In genomic region chr5:33674439-33674838, GRCm38 (mm10) we compare ENCODE assay signal across 7 mouse cellular contexts. TPM values are rescaled to one million over a fixed set of nuclear protein-coding genes. Genes with fewer than 3 reads are reported as not detected.
A peak's percentile ranks its signal among the peaks of the same experiment; 100 is the strongest.
DNase-seq lines count a peak whose midpoint lies in the region; ATAC-seq and TF ChIP-seq lines count a peak whose summit lies in the region.

No protein-coding gene starts in this region.

- WGBS in neural tube, embryonic 11.5 days: 58% methylated on average over 3 of the region's 3 CpGs
- WGBS in forebrain, embryonic 14.5 days: 30% methylated on average over 3 of the region's 3 CpGs
- WGBS in neural tube, embryonic 14.5 days: 37% methylated on average over 3 of the region's 3 CpGs

- no peak overlapping the region; the same call in 1 of the 2 replicates for H3K9ac ChIP-seq in neural tube, embryonic 11.5 days (ENCODE audit: low read length)
- peak overlapping the region; percentile 25; the same call in 1 of the 2 replicates for H3K9ac ChIP-seq in forebrain, embryonic 14.5 days (ENCODE audit: low read length)
- no peak overlapping the region for H3K9ac ChIP-seq in neural tube, embryonic 14.5 days (replicated peaks; ENCODE audit: low read depth, low read length)

- peak; percentile 21 for DNase-seq in neural tube, embryonic 11.5 days (ENCODE audit: low spot score)
- no peak for DNase-seq in neural tube, embryonic 10.5 days (ENCODE audit: extremely low spot score, low spot score)
- DNase-seq in forebrain, embryonic 14.5 days (ENCODE audit: low spot score): peak; percentile 56
- DNase-seq in left cerebral cortex, adult 2 months (ENCODE audit: extremely low spot score in 1 of 2, low spot score in 2 of 2): peak; percentile 25 to 43
- DNase-seq in adrenal gland, postnatal 10 days: no peak
- DNase-seq in thymus, postnatal 4 days: no peak

- peak overlapping the region; percentile 30; the same call in 1 of the 2 replicates for H3K27ac ChIP-seq in neural tube, embryonic 11.5 days (ENCODE audit: low read depth, low read length)
- H3K27ac ChIP-seq in forebrain, embryonic 14.5 days (ENCODE audit: low read depth, low read length): peak overlapping the region; percentile 22; the same call in 1 of the 2 replicates
- no peak overlapping the region for H3K27ac ChIP-seq in left cerebral cortex, adult 2 months
- peak overlapping the region; percentile 7; the same call in 1 of the 2 replicates for H3K27ac ChIP-seq in neural tube, embryonic 14.5 days (ENCODE audit: low read depth, low read length)

- no peak overlapping the region for H3K4me2 ChIP-seq in neural tube, embryonic 11.5 days (ENCODE audit: low read depth)
- no peak overlapping the region for H3K4me2 ChIP-seq in forebrain, embryonic 14.5 days (ENCODE audit: low read length)
- no peak overlapping the region for H3K4me2 ChIP-seq in neural tube, embryonic 14.5 days (ENCODE audit: low read depth, low read length)

- no peaks in the 10 kb centered on the region for H3K27me3 ChIP-seq in neural tube, embryonic 11.5 days (ENCODE audit: control insufficient read depth, insufficient read depth, low read length)
- H3K27me3 ChIP-seq in forebrain, embryonic 14.5 days (replicated peaks; ENCODE audit: control insufficient read depth, insufficient read depth, low read length): no peaks in the 10 kb centered on the region
- no peaks in the 10 kb centered on the region for H3K27me3 ChIP-seq in neural tube, embryonic 14.5 days (ENCODE audit: control insufficient read depth, insufficient read depth, low read length)

- ATAC-seq in neural tube, embryonic 11.5 days (ENCODE audit: insufficient read depth, low FRiP score, low TSS enrichment): no peak
- ATAC-seq in forebrain, embryonic 14.5 days: peak; percentile 57
- ATAC-seq in neural tube, embryonic 14.5 days (ENCODE audit: low read depth): peak; percentile 72

- no peak for TF ChIP-seq CTCF in left cerebral cortex, adult 2 months (IDR thresholded peaks at IDR 0.05)

- intact Hi-C loops in left cerebral cortex, adult 2 months (cut with DNase I): loop anchor here (10.0 kb wide), 1 partner anchor 280 kb away; no protein-coding TSS in a partner anchor

- no peaks in the 10 kb centered on the region; the same call in 1 of the 2 replicates for H3K36me3 ChIP-seq in neural tube, embryonic 11.5 days (ENCODE audit: control insufficient read depth, insufficient read depth, low read length)
- H3K36me3 ChIP-seq in forebrain, embryonic 14.5 days (ENCODE audit: control insufficient read depth, insufficient read depth, low read length): peaks cover 38% of the 10 kb centered on the region
- no peaks in the 10 kb centered on the region for H3K36me3 ChIP-seq in neural tube, embryonic 14.5 days (ENCODE audit: control insufficient read depth, insufficient read depth, low read length)

- no peak overlapping the region for H3K4me3 ChIP-seq in neural tube, embryonic 11.5 days (ENCODE audit: low read depth, low read length)
- no peak overlapping the region for H3K4me3 ChIP-seq in forebrain, embryonic 14.5 days (ENCODE audit: low read depth, low read length)
- H3K4me3 ChIP-seq in left cerebral cortex, adult 2 months: no peak overlapping the region
- H3K4me3 ChIP-seq in neural tube, embryonic 14.5 days (ENCODE audit: low read depth, low read length): no peak overlapping the region

- H3K9me3 ChIP-seq in neural tube, embryonic 11.5 days (ENCODE audit: control insufficient read depth, low read length): no peaks in the 10 kb centered on the region
- H3K9me3 ChIP-seq in forebrain, embryonic 14.5 days (replicated peaks; ENCODE audit: control insufficient read depth, low read length): no peaks in the 10 kb centered on the region
- no peaks in the 10 kb centered on the region for H3K9me3 ChIP-seq in neural tube, embryonic 14.5 days (ENCODE audit: control insufficient read depth, low read length)

- peaks cover 8% of the 10 kb centered on the region; the same call in 1 of the 2 replicates for H3K4me1 ChIP-seq in neural tube, embryonic 11.5 days (ENCODE audit: control insufficient read depth, insufficient read depth, low read length)
- H3K4me1 ChIP-seq in forebrain, embryonic 14.5 days (ENCODE audit: control insufficient read depth, insufficient read depth, low read length): peaks cover 4% of the 10 kb centered on the region; the same call in 1 of the 2 replicates
- peaks cover 4% of the 10 kb centered on the region; the same call in 1 of the 2 replicates for H3K4me1 ChIP-seq in neural tube, embryonic 14.5 days (ENCODE audit: control insufficient read depth, insufficient read depth, low read length)

RNA-seq across cellular contexts. Expression of gene Tmem129, which starts 16.2 kb away (rescaled TPM):
- 38.6 and 39.7 TPM in 2 replicates for polyA plus RNA-seq in neural tube, embryonic 11.5 days (2014; fragmentation: Nextera tagmentation; extraction: Ambion mirVana)
- 35.8 and 39.5 TPM in 2 replicates for polyA plus RNA-seq in forebrain, embryonic 14.5 days (2014; fragmentation: Nextera tagmentation; extraction: Ambion mirVana)
- 10 to 100 TPM; 24.8 to 26.7 TPM for total RNA-seq in left cerebral cortex, adult 2 months (2021)
- 27.4 and 27.6 TPM in 2 replicates for polyA plus RNA-seq in neural tube, embryonic 14.5 days (2014; fragmentation: Nextera tagmentation; extraction: Ambion mirVana)
- total RNA-seq in adrenal gland, postnatal 10 days (2021): 10 to 100 TPM; 18.6 to 21.7 TPM

RNA-seq across cellular contexts. Expression of gene Tacc3, which starts 16.5 kb away (rescaled TPM):
- polyA plus RNA-seq in neural tube, embryonic 11.5 days (2014; fragmentation: Nextera tagmentation; extraction: Ambion mirVana): 238 and 260 TPM in 2 replicates
- polyA plus RNA-seq in forebrain, embryonic 14.5 days (2014; fragmentation: Nextera tagmentation; extraction: Ambion mirVana): 94.5 and 98.2 TPM in 2 replicates
- 1 to 10 TPM; 5.3 to 7.2 TPM for total RNA-seq in left cerebral cortex, adult 2 months (2021)
- polyA plus RNA-seq in neural tube, embryonic 14.5 days (2014; fragmentation: Nextera tagmentation; extraction: Ambion mirVana): 18.7 and 26.3 TPM in 2 replicates
- total RNA-seq in adrenal gland, postnatal 10 days (2021): 10 to 100 TPM; 24.0 to 31.5 TPM

RNA-seq across cellular contexts. Expression of gene Slbp, which starts 22.1 kb away (rescaled TPM):
- 242 and 267 TPM in 2 replicates for polyA plus RNA-seq in neural tube, embryonic 11.5 days (2014; fragmentation: Nextera tagmentation; extraction: Ambion mirVana)
- 154 and 159 TPM in 2 replicates for polyA plus RNA-seq in forebrain, embryonic 14.5 days (2014; fragmentation: Nextera tagmentation; extraction: Ambion mirVana)
- total RNA-seq in left cerebral cortex, adult 2 months (2021): 10 to 100 TPM; 24.4 to 25.7 TPM
- 116 and 118 TPM in 2 replicates for polyA plus RNA-seq in neural tube, embryonic 14.5 days (2014; fragmentation: Nextera tagmentation; extraction: Ambion mirVana)
- 10 to 100 TPM; 50.1 to 56.5 TPM for total RNA-seq in adrenal gland, postnatal 10 days (2021)

RNA-seq across cellular contexts. Expression of gene Gm9903, which starts 44.7 kb away (rescaled TPM):
- polyA plus RNA-seq in neural tube, embryonic 11.5 days (2014; fragmentation: Nextera tagmentation; extraction: Ambion mirVana): 0.58 and 0.77 TPM in 2 replicates
- polyA plus RNA-seq in forebrain, embryonic 14.5 days (2014; fragmentation: Nextera tagmentation; extraction: Ambion mirVana): 0.45 and 0.48 TPM in 2 replicates
- total RNA-seq in left cerebral cortex, adult 2 months (2021): under 1 TPM; 0.70 to 0.77 TPM
- polyA plus RNA-seq in neural tube, embryonic 14.5 days (2014; fragmentation: Nextera tagmentation; extraction: Ambion mirVana): 0.60 and 0.89 TPM in 2 replicates
- total RNA-seq in adrenal gland, postnatal 10 days (2021): under 1 TPM; 0.39 to 0.48 TPM

RNA-seq across cellular contexts. Expression of gene Fam53a, which starts 45.0 kb away (rescaled TPM):
- polyA plus RNA-seq in neural tube, embryonic 11.5 days (2014; fragmentation: Nextera tagmentation; extraction: Ambion mirVana): 53.4 and 59.3 TPM in 2 replicates
- 46.3 and 46.9 TPM in 2 replicates for polyA plus RNA-seq in forebrain, embryonic 14.5 days (2014; fragmentation: Nextera tagmentation; extraction: Ambion mirVana)
- total RNA-seq in left cerebral cortex, adult 2 months (2021): 10 to 100 TPM; 25.2 to 26.1 TPM
- 26.8 and 35.0 TPM in 2 replicates for polyA plus RNA-seq in neural tube, embryonic 14.5 days (2014; fragmentation: Nextera tagmentation; extraction: Ambion mirVana)
- total RNA-seq in adrenal gland, postnatal 10 days (2021): 10 to 100 TPM; 25.2 to 28.6 TPM

Comparison
In these comparisons a context has a peak if more than half of its experiments do, and no peak if none do; other contexts are left out.
1. DNase-seq: peak in neural tube, embryonic 11.5 days (single experiment), forebrain, embryonic 14.5 days (single experiment) and left cerebral cortex, adult 2 months (2 of 2); none in neural tube, embryonic 10.5 days (single experiment), adrenal gland, postnatal 10 days (single experiment) and thymus, postnatal 4 days (single experiment).